Mouse (Mus musculus) neural tube, embryonic 13.5 days (tissue): ENCODE results near the gene Dennd1c. TPM values are rescaled to one million over a fixed set of nuclear protein-coding genes. Genes with fewer than 3 reads are reported as not detected.

Source experiments
- ATAC-seq: fragments of 200-750 bp; cut with Nextera tagmentation; 2 replicates; pipeline ENCODE4 v1.8.0; 2017; ENCODE audit warnings: low read depth, mild to moderate bottlenecking, moderate TSS enrichment, moderate library complexity
- H3K27ac ChIP-seq: fragments of 300-500 bp; sonication (generic); replicated peaks from 2 replicates; pipeline ENCODE4 v1.5.1; 2015; ENCODE audit warnings: moderate library complexity, mild to moderate bottlenecking, inconsistent platforms
- H3K27me3 ChIP-seq: fragments of 300-500 bp; sonication (generic); 2 replicates; pipeline ENCODE4 v1.6.1; 2015; ENCODE audit warnings: mild to moderate bottlenecking, inconsistent platforms
- H3K36me3 ChIP-seq: fragments of 300-500 bp; sonication (generic); 2 replicates; pipeline ENCODE4 v1.6.1; 2015; ENCODE audit warnings: mild to moderate bottlenecking, inconsistent platforms
- H3K4me1 ChIP-seq: fragments of 300-500 bp; sonication (generic); replicated peaks from 2 replicates; pipeline ENCODE4 v1.6.1; 2015; ENCODE audit warnings: inconsistent platforms
- H3K4me2 ChIP-seq: fragments of 300-500 bp; sonication (generic); 2 replicates; pipeline ENCODE4 v1.6.1; 2015; ENCODE audit warnings: inconsistent platforms, mild to moderate bottlenecking, moderate library complexity
- H3K4me3 ChIP-seq: fragments of 300-500 bp; sonication (generic); 2 replicates; pipeline ENCODE4 v1.5.1; 2015; ENCODE audit warnings: mild to moderate bottlenecking, inconsistent platforms
- H3K9ac ChIP-seq: fragments of 300-500 bp; sonication (generic); 2 replicates; pipeline ENCODE4 v1.6.1; 2015; ENCODE audit warnings: moderate library complexity, mild to moderate bottlenecking, inconsistent platforms
- H3K9me3 ChIP-seq: fragments of 300-500 bp; sonication (generic); 2 replicates; pipeline ENCODE4 v1.6.1; 2016; ENCODE audit warnings: inconsistent platforms
- WGBS: fragments of 180-500 bp; shearing (Covaris S2); methylation state at CpG from one replicate; pipeline ENCODE4 v1.1.7; 2015; 5-methylcytosine and 5-hydroxymethylcytosine counted together
- polyA plus RNA-seq: library from polyadenylated mRNA; unstranded; fragments of >200 nt; fragmentation: Nextera tagmentation; extraction: Ambion mirVana; gene quantifications from 2 replicates; pipeline ENCODE4 v1.2.1, GENCODE M21; 2015

Dennd1c gene
- 3.7 and 5.9 TPM in 2 replicates for polyA plus RNA-seq

DNA sequence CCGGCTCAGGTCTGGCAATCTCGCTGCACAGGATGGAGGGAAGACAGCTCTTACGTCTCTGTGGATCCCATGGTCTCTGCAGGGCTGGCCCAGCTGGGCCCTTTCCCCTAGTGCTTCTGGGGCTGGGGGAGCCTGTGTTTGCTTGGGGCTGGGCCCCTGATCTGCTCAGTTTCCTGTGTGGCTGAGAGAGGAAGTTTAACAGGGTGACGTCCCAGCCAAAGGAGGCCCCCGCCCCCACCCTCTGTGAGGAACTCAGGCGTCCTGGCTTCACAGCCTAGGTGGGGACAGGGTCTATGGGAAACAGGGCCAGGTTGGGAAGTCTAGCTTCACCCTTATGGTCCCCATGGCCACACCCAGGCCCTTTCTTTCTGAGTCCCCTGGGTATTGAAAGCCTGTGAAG lies at the start of gene Dennd1c:
Dennd1c (minus strand) TSS at position 179 of the 400 bp plus-strand sequence.
- 54% methylated on average over 6 of the region's 6 CpGs for WGBS
- H3K4me3 ChIP-seq, result no peak within 1 kb of the TSS
- H3K27me3 ChIP-seq, result no peaks in the 10 kb centered on the region; the same call in 1 of the 2 replicates
- H3K36me3 ChIP-seq, result peaks cover 35% of the 10 kb centered on the region
- 0 out of 2 replicates have a peak, but pooled peaks cover 2% of the 10 kb centered on the region for H3K4me1 ChIP-seq
- H3K9ac ChIP-seq, result no peak within 1 kb of the TSS
- no peaks in the 10 kb centered on the region for H3K9me3 ChIP-seq
- no peak for ATAC-seq
- no peak within 1 kb of the TSS for H3K4me2 ChIP-seq
- H3K27ac ChIP-seq, result no peak within 1 kb of the TSS

GRCm38 (mm10) chr17:57125853-57126622 lies 47.7 kb upstream of the Dennd1c start:
- whole genome bisulfite sequencing, result 53% methylated on average over 3 of the region's 3 CpGs

GRCm38 (mm10) chr17:57124792-57125191 lies 46.5 kb upstream of the Dennd1c start:
- no peak overlapping the region for H3K27ac ChIP-seq
- H3K4me1 ChIP-seq, result no peaks in the 10 kb centered on the region
- no peaks in the 10 kb centered on the region for H3K9me3 ChIP-seq
- H3K4me2 ChIP-seq, result no peak overlapping the region
- 89% methylated on average over 4 of the region's 4 CpGs for WGBS
- no peak overlapping the region for H3K9ac ChIP-seq
- H3K27me3 ChIP-seq, result no peaks in the 10 kb centered on the region
- H3K4me3 ChIP-seq, result no peak overlapping the region
- no peaks in the 10 kb centered on the region for H3K36me3 ChIP-seq
- no peak for ATAC-seq

More at GRCm38 (mm10) chr17:57125853-57126622, 47.7 kb upstream of the Dennd1c start:
- Histone ChIP-seq H3K9me3 (no peaks in the 10 kb centered on the region), H3K27ac (no peak overlapping the region), H3K27me3 (no peaks in the 10 kb centered on the region), H3K4me3 (no peak overlapping the region), H3K9ac (no peak overlapping the region), H3K4me1 (no peaks in the 10 kb centered on the region), H3K4me2 (no peak overlapping the region), H3K36me3 (no peaks in the 10 kb centered on the region)
- ATAC-seq, result no peak

DNA sequence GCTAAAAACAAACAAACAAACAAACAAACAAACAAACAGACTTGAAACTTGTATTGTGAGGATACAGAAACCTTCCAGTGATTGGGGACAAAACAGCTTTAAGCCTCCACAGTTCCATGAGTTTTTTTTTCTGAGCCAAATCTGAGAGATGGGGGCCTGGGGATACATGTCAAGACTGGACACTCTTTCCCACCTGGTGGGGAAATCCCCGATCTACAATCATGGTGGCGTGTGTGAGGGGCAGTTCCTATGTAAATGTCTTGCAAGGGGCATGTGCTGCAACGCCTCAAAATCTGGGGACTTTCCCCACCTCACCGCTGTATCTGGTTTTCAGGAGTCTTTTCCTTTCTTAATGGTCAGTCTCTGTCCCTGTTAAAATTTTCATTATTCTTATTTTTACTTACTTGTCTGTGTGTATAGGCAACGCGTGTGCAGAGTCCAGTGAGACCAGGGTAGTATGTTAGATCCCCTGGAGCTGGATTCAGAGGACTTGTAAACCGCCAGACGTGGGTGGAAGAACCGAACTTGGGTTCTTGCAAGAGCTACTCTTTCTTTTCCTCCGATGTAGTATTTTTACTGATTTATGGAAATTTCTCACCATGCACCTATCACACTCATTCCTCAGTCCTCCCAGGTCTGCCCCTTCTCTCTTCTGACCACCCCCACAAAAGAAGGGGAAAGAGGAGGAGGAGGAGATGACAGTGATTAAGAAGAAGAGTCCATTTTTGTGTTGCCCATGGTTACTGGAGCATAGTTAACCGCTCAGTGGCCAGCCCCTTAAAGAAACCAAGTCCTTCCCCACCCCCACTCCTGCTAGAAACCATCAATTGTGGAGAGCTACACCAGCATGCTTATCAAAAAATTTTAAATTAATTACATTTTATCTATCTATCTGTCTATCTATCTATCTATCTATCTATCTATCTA lies 45.1 kb upstream of the Dennd1c start:
- Histone ChIP-seq H3K4me2 (no peak overlapping the region), H3K4me3 (no peak overlapping the region), H3K36me3 (no peaks in the 10 kb centered on the region), H3K9me3 (no peaks in the 10 kb centered on the region), H3K27me3 (no peaks in the 10 kb centered on the region), H3K4me1 (no peaks in the 10 kb centered on the region), H3K9ac (no peak overlapping the region), H3K27ac (no peak overlapping the region)
- no peak for ATAC-seq
- 85% methylated on average over 11 of the region's 11 CpGs for WGBS

DNA sequence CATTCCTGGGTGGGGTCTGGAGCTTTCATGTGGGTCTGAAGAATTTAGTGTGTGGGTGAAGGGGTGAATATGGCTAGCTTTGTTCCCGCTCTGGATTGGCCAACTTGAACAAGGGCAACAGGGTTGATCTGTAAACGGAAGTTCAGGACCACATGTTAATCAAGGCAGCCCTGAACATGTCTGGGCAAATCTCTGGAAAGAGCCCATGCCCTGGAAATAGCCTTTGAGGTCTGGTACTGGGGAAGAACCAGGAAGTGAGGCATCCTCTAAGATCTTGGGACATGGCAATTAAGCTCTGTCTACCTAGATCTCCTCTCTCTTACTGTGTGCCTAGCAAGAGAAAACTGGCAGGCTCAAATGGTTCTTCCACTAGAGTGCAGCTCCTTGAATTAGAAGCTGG lies 43.5 kb upstream of the Dennd1c start:
- H3K4me2 ChIP-seq, result no peak overlapping the region
- no peak overlapping the region for H3K4me3 ChIP-seq
- no peak for ATAC-seq
- H3K9ac ChIP-seq, result no peak overlapping the region
- H3K36me3 ChIP-seq, result no peaks in the 10 kb centered on the region
- H3K27me3 ChIP-seq, result no peaks in the 10 kb centered on the region
- no peaks in the 10 kb centered on the region for H3K4me1 ChIP-seq
- H3K9me3 ChIP-seq, result no peaks in the 10 kb centered on the region
- H3K27ac ChIP-seq, result no peak overlapping the region
- 86% methylated on average over 2 of the region's 2 CpGs for WGBS

DNA sequence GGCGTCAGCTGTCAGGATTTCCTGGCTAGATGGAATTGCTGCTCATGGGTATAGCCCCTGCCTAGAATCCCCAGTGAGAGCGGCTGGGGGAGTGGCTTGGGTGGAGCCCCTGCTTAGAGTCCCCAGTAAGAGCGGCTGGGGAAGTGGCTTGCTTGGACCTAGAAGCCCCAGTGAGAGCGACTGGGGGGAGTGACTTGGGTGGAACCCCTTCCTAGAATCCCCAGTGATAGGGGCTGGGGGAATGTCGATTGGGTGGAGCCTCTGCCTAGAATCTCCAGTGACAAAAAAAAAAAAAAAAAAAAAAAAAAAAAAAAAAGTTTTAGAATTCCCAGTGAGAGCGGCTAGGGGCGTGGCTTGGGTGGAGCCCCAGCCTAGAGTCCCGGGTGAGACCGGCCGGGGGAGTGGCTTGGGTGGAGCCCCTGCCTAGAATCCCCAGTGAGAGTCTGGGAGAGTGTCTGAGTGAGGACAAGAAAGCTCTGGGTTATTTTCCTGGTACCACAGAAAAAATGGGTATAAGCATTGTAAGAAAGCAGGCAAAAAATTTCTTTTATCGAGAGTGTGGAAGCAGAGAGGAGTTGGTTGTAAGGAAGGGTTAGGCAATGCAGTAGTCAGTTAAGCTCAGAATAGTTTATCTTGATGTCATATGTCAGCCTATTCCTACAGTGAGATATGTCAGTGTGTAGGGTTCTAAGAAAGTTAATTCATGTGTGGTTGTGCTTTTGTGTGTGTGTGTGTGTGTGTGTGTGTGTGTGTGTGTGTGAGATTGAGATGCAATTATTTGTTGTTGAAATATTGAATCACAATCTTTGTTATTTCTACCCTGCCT lies 40.4 kb upstream of the Dennd1c start:
- no peaks in the 10 kb centered on the region for H3K27me3 ChIP-seq
- no peak overlapping the region for H3K27ac ChIP-seq
- H3K4me1 ChIP-seq, result no peaks in the 10 kb centered on the region
- 2% methylated on average over 11 of the region's 11 CpGs for WGBS
- no peaks in the 10 kb centered on the region for H3K9me3 ChIP-seq
- H3K36me3 ChIP-seq, result no peaks in the 10 kb centered on the region
- ATAC-seq, result peak; percentile 72; the same call in 1 of the 2 replicates
- H3K9ac ChIP-seq, result no peak overlapping the region
- H3K4me2 ChIP-seq, result peak overlapping the region; percentile 14
- H3K4me3 ChIP-seq, result no peak overlapping the region

- Histone ChIP-seq H3K9ac (no peak overlapping the region), H3K27ac (no peak overlapping the region), H3K36me3 (no peaks in the 10 kb centered on the region), H3K4me1 (no peaks in the 10 kb centered on the region), H3K27me3 (no peaks in the 10 kb centered on the region), H3K9me3 (no peaks in the 10 kb centered on the region), H3K4me3 (no peak overlapping the region), H3K4me2 (no peak overlapping the region)
- WGBS, result 69% methylated on average over 2 of the region's 2 CpGs
- ATAC-seq, result no peak
Measured at GRCm38 (mm10) chr17:57116801-57117200, 38.5 kb upstream of the Dennd1c start.

DNA sequence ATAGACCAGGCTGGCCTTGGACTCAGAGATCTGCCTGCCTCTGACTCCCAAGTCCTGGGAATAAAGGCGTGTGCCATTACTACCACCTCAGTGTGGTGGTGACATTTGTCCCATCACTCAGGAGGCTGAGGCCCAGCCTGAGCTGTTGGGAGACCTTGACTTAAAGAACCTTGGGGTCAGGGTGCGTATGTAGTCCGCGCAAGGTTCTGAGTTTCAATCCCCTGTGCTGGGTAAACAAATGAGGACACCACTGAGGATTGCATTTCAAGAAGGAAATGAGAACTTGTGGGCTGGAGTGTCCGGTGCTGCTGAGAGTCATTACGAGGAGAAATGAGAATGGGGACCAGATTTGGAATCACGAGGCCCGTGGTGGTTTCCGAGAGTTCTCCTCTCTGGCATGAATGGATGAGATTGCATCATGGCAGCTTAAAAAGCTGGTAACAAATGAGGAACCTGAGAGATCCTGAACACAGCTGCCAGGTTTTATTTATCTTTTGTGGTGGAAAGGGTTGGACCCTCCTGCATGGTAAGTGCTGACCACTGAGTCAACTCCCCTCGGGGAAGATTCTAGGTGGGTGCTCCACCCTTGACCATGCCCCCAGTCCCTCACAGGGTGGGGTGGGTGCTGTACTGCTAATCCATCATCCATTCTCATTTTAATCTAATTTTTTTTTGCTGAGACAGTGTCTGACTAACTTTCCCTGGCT lies 34.6 kb upstream of the Dennd1c start:
- H3K36me3 ChIP-seq, result no peaks in the 10 kb centered on the region
- H3K4me1 ChIP-seq, result no peaks in the 10 kb centered on the region
- no peak overlapping the region for H3K27ac ChIP-seq
- 91% methylated on average over 10 of the region's 10 CpGs for WGBS
- no peaks in the 10 kb centered on the region for H3K27me3 ChIP-seq
- no peak overlapping the region for H3K4me3 ChIP-seq
- no peak overlapping the region for H3K4me2 ChIP-seq
- no peak overlapping the region for H3K9ac ChIP-seq
- ATAC-seq, result no peak
- no peaks in the 10 kb centered on the region for H3K9me3 ChIP-seq

DNA sequence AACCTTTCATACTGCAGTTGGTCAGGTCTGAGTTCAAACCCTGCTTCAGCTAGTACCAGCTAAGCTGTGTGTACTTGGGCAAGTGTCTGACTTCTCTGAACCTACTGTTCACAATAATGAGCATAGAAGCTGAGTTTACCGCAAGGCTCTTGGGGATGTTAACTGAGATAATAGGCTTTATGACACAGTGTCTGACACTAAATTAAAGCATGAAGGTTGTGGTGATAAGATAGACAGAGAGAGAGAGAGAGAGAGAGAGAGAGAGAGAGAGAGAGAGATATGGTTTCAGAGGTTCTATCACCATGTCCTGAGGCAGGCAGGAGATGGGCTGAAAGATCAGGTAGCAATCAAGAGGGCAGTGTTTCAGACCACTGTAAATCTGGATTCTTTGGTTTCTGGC lies 31.7 kb upstream of the Dennd1c start:
- 88% methylated on average over 1 of the region's 1 CpGs for WGBS
- no peaks in the 10 kb centered on the region; the same call in 1 of the 2 replicates for H3K27me3 ChIP-seq

DNA sequence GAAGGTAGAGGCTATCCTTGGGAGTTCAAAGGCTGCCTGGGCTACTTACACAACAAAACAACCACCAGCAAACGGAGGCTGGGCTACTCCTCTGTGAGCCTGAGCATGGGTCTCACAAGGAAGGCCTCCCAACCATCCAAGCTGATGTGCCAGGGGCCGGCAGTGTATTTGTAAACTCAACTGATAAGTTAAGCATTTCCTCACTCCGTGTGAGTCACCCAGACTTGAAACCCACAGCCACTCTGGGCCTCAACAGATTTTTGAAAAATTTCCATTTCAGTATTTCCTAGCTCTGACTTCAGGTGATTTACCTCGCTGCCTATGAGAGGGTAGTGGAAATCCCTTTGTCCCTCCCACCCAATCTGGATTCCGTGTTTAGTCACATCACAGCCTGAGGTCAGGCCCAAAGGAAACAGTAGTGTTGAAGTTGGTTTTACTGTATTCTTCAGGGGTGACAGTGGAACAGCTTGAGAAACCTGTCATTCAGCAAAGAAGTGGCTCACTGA lies 30.4 kb upstream of the Dennd1c start:
- Histone ChIP-seq H3K9ac (no peak overlapping the region), H3K4me1 (peaks cover 28% of the 10 kb centered on the region), H3K27me3 (no peaks in the 10 kb centered on the region; the same call in 1 of the 2 replicates), H3K36me3 (no peaks in the 10 kb centered on the region), H3K4me3 (no peak overlapping the region), H3K9me3 (no peaks in the 10 kb centered on the region), H3K4me2 (no peak overlapping the region), H3K27ac (no peak overlapping the region)
- ATAC-seq, result no peak
- 61% methylated on average over 5 of the region's 5 CpGs for WGBS

More for the DNA sequence above, 31.7 kb upstream of the Dennd1c start:
- no peak for ATAC-seq
- Histone ChIP-seq H3K9ac (no peak overlapping the region), H3K9me3 (no peaks in the 10 kb centered on the region), H3K4me2 (no peak overlapping the region), H3K36me3 (no peaks in the 10 kb centered on the region), H3K4me3 (no peak overlapping the region), H3K27ac (no peak overlapping the region), H3K4me1 (peaks cover 20% of the 10 kb centered on the region)
